Mouse (Mus musculus) lung, postnatal 0 days (tissue): Measurements from ENCODE around the gene Glra3.

Experiments used
- CTCF ChIP-seq: IDR thresholded peaks from 2 replicates; pipeline ENCODE4 v1.5.1; 2016; ENCODE audit warnings: antibody characterized with exemption, mild to moderate bottlenecking
- EP300 ChIP-seq: IDR thresholded peaks from 2 replicates; pipeline ENCODE4 v1.6.1; 2016; ENCODE audit warnings: antibody characterized with exemption, mild to moderate bottlenecking, control low read depth

GRCm38 (mm10) chr8:55939870-55940525, at the start of gene Glra3:
- TF ChIP-seq CTCF (no peak), EP300 (no peak)
